Mouse (Mus musculus): ENCODE results near the gene Ankrd11. TPM values are rescaled to one million over a fixed set of nuclear protein-coding genes. Genes with fewer than 3 reads are reported as not detected.

Ankrd11 gene
- total and polyA plus RNA-seq, 3 experiments: 57.3 to 128 (median 96.3) TPM

- Histone ChIP-seq H3K27me3 (ENCODE audit: insufficient read depth, low read length) (peaks cover 94% of the 10 kb centered on the region), H3K4me1 (ENCODE audit: insufficient read depth, low read depth, low read length) (peaks cover 6% of the 10 kb centered on the region), H3K4me3 (ENCODE audit: low read depth, low read length) (no peak overlapping the region), H3K9me3 (replicated peaks) (no peaks in the 10 kb centered on the region), H3K36me3 (replicated peaks) (no peaks in the 10 kb centered on the region)
- TF ChIP-seq POLR2AphosphoS5 (IDR thresholded peaks at IDR 0.05; ENCODE audit: insufficient replicate concordance, low read depth, low read length) (no peak), TAL1 (conservative IDR thresholded peaks at IDR 0.05; ENCODE audit: low read depth, low read length) (no peak), GATA1 (IDR thresholded peaks at IDR 0.05; ENCODE audit: borderline replicate concordance, low read length) (no peak), CTCF (IDR thresholded peaks at IDR 0.05; ENCODE audit: low read depth, low read length) (no peak), GATA2 (IDR thresholded peaks at IDR 0.05; ENCODE audit: borderline replicate concordance, low read depth, low read length) (no peak)
- ATAC-seq (ENCODE audit: extremely low read depth, insufficient number of reproducible peaks, low FRiP score, poor library complexity, severe bottlenecking): no peak
- DNase-seq (ENCODE audit: low spot score): no peak
Observed at GRCm38 (mm10) chr8:122851692-122852545, 190.2 kb downstream of the Ankrd11 start.

GRCm38 (mm10) chr8:122850641-122851240 is 191.3 kb downstream of the Ankrd11 start:
- no peaks in the 10 kb centered on the region for H3K36me3 ChIP-seq (replicated peaks)
- peaks cover 6% of the 10 kb centered on the region for H3K4me1 ChIP-seq (ENCODE audit: insufficient read depth, low read depth, low read length)
- DNase-seq (ENCODE audit: low spot score) (no peak), ATAC-seq (ENCODE audit: extremely low read depth, insufficient number of reproducible peaks, low FRiP score, poor library complexity, severe bottlenecking) (no peak)
- H3K4me3 ChIP-seq (ENCODE audit: low read depth, low read length): no peak overlapping the region
- no peaks in the 10 kb centered on the region for H3K9me3 ChIP-seq (replicated peaks)
- TF ChIP-seq TAL1 (conservative IDR thresholded peaks at IDR 0.05; ENCODE audit: low read depth, low read length) (no peak), POLR2AphosphoS5 (IDR thresholded peaks at IDR 0.05; ENCODE audit: insufficient replicate concordance, low read depth, low read length) (no peak)
- H3K27me3 ChIP-seq (ENCODE audit: insufficient read depth, low read length): peaks cover 96% of the 10 kb centered on the region

GRCm38 (mm10) chr8:122849152-122849910 is 192.7 kb downstream of the Ankrd11 start:
- ATAC-seq (ENCODE audit: extremely low read depth, insufficient number of reproducible peaks, low FRiP score, poor library complexity, severe bottlenecking): no peak
- no peak for DNase-seq (ENCODE audit: low spot score)
- no peaks in the 10 kb centered on the region for H3K9me3 ChIP-seq (replicated peaks)
- H3K36me3 ChIP-seq (replicated peaks): no peaks in the 10 kb centered on the region
- H3K4me3 ChIP-seq (ENCODE audit: low read depth, low read length): no peak overlapping the region
- TF ChIP-seq POLR2AphosphoS5 (IDR thresholded peaks at IDR 0.05; ENCODE audit: insufficient replicate concordance, low read depth, low read length): no peak
- TF ChIP-seq CTCF (IDR thresholded peaks at IDR 0.05; ENCODE audit: low read depth, low read length): no peak
- TF ChIP-seq TAL1 (conservative IDR thresholded peaks at IDR 0.05; ENCODE audit: low read depth, low read length): no peak
- no peak for TF ChIP-seq GATA2 (IDR thresholded peaks at IDR 0.05; ENCODE audit: borderline replicate concordance, low read depth, low read length)
- TF ChIP-seq GATA1 (IDR thresholded peaks at IDR 0.05; ENCODE audit: borderline replicate concordance, low read length): no peak
- H3K4me1 ChIP-seq (ENCODE audit: insufficient read depth, low read depth, low read length): peaks cover 6% of the 10 kb centered on the region
- peaks cover 94% of the 10 kb centered on the region for H3K27me3 ChIP-seq (ENCODE audit: insufficient read depth, low read length)

- no peak within 1 kb of the TSS for H3K4me3 ChIP-seq (ENCODE audit: low read depth, low read length)
- ATAC-seq (ENCODE audit: extremely low read depth, insufficient number of reproducible peaks, low FRiP score, poor library complexity, severe bottlenecking): peak; percentile 34; the same call in 1 of the 2 replicates
- peaks cover 6% of the 10 kb centered on the region for H3K4me1 ChIP-seq (ENCODE audit: insufficient read depth, low read depth, low read length)
- TF ChIP-seq GATA1 (IDR thresholded peaks at IDR 0.05; ENCODE audit: borderline replicate concordance, low read length) (no peak), CTCF (IDR thresholded peaks at IDR 0.05; ENCODE audit: low read depth, low read length) (no peak), POLR2AphosphoS5 (IDR thresholded peaks at IDR 0.05; ENCODE audit: insufficient replicate concordance, low read depth, low read length) (no peak), TAL1 (conservative IDR thresholded peaks at IDR 0.05; ENCODE audit: low read depth, low read length) (no peak), GATA2 (IDR thresholded peaks at IDR 0.05; ENCODE audit: borderline replicate concordance, low read depth, low read length) (no peak)
- peak; percentile 62 for DNase-seq (ENCODE audit: low spot score)
- no peaks in the 10 kb centered on the region for H3K36me3 ChIP-seq (replicated peaks)
- no peaks in the 10 kb centered on the region for H3K9me3 ChIP-seq (replicated peaks)
- H3K27me3 ChIP-seq (ENCODE audit: insufficient read depth, low read length): peaks cover 92% of the 10 kb centered on the region
Observed at GRCm38 (mm10) chr8:122847829-122848561, 194.1 kb downstream of the Ankrd11 start, which contains the start of gene Cdh15. Cdh15 (plus strand) TSS chr8:122847966.

- H3K4me3 ChIP-seq (ENCODE audit: low read depth, low read length): no peak overlapping the region
- TF ChIP-seq CTCF (IDR thresholded peaks at IDR 0.05; ENCODE audit: low read depth, low read length): no peak
- no peak for TF ChIP-seq TAL1 (conservative IDR thresholded peaks at IDR 0.05; ENCODE audit: low read depth, low read length)
- TF ChIP-seq GATA1 (IDR thresholded peaks at IDR 0.05; ENCODE audit: borderline replicate concordance, low read length): no peak
- no peak for TF ChIP-seq POLR2AphosphoS5 (IDR thresholded peaks at IDR 0.05; ENCODE audit: insufficient replicate concordance, low read depth, low read length)
- TF ChIP-seq GATA2 (IDR thresholded peaks at IDR 0.05; ENCODE audit: borderline replicate concordance, low read depth, low read length): no peak
- no peaks in the 10 kb centered on the region for H3K36me3 ChIP-seq (replicated peaks)
- no peak for ATAC-seq (ENCODE audit: extremely low read depth, insufficient number of reproducible peaks, low FRiP score, poor library complexity, severe bottlenecking)
- peaks cover 6% of the 10 kb centered on the region for H3K4me1 ChIP-seq (ENCODE audit: insufficient read depth, low read depth, low read length)
- H3K27me3 ChIP-seq (ENCODE audit: insufficient read depth, low read length): peaks cover 82% of the 10 kb centered on the region
- no peak for DNase-seq (ENCODE audit: low spot score)
- no peaks in the 10 kb centered on the region for H3K9me3 ChIP-seq (replicated peaks)
Observed at GRCm38 (mm10) chr8:122845662-122846061, 196.4 kb downstream of the Ankrd11 start.

Data from G1E (cell line).